Mouse (Mus musculus) cerebellum, adult 11 months (tissue): ENCODE data around the gene Alg12.

ENCODE experiments used
- DNase-seq: peaks from one replicate; pipeline ENCODE4 v3.0.0; 2022

The Alg12 gene

DNA sequence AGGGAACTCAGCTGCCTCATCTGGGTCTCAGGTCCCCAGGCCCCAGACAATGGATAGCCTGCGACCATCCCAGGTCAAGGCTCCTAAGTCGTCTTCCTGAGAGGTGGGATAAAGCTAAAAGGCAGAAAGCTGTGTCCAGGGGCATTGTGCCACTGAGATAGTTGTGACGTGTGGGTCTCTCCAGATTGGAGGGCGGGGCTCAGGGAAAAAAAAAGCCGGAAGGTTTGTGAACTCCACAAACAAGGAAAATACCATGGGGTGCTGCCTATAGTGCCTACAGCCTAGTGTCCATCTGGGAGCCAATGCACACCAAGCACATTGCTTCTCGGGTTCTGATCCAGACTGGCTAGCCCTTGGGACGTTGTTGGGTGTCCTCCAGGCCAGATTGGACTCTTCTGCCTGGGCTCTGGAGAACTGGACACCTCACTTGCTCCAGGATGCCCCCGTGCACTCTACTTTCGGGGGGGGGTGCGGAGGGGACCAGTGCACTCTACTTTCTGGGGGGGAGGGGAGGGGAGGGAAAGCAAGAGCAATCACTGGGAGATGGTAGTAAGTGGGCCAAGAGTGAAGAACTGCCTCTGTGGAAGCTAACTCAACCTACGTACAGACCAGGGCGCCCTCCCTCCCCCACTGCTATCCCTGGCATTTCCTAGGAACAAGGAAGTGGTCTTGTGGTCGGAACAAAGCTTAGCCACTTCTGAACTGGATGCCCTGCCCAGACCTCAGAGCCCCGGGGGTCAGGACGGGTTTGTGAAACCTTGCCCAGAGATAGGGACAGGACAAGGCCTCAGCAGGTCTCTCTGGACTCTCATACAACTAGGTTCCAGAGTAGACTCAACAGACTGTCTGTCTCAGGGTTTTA is 36.1 kb upstream of the Alg12 start:
- DNase-seq = no peak

DNA sequence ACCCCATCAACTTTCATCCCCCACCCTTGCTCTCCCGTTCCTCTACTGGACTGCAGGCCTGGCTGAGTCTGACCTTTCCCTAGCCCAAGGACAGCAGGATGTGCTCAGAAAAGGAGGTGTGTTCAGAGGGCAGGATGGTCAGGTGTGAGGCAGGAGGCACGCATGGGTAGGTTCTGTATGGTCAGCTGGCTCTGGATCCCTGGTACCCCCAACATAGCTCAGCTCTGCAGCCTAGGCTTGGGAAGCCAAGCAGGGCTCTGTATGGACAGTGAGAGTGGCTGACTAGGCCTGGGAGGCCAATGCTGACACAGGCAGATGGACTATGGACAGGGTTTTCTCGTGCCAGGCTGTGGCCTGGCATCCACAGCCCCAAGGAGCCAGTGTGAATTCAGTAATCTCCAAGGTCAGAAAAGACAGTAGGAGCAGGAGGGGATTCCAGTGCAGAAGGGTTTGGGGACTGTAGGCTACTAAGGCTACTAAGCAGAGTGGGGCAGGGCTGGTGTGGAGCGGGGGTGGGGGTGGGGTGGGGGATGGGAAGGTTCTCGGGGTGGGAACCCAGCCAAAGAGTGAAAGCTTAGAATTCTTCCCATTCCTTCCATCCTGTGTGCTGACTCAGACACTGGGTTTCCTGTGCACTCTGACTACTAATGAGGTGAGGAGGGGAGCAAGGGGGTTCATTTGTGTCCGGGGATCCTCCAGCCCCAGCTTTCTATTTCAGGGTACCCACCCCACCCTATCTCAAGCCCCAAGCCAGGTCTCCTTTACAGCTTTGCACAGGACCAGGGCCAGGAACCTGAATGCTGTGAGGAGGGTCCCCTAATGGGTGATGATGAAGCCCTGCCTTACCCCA is 35.2 kb upstream of the Alg12 start:
- DNase-seq = no peak

DNA sequence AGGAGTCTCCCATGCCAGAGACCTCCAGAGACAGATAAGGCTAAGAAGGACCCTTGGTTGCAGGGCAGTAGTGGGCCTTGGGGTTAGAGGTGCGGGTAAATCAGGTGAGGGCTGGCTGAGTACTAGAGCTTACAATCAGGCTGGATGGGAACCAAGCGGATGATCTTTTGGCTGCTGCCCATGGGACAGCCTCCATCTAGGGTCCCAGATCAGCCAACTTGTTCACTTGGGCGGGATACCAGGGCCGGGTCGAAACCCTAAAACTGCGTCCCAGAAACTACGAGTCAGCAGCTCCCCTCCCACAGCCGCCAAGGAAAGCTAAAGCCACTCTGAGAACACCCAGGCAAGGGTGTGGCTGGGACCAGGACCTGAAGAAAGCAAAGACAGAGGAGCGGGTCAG is 34.0 kb upstream of the Alg12 start:
- DNase-seq = no peak

GRCm38 (mm10) chr15:88851507-88852149 is 32.5 kb upstream of the Alg12 start:
- DNase-seq = no peak

DNA sequence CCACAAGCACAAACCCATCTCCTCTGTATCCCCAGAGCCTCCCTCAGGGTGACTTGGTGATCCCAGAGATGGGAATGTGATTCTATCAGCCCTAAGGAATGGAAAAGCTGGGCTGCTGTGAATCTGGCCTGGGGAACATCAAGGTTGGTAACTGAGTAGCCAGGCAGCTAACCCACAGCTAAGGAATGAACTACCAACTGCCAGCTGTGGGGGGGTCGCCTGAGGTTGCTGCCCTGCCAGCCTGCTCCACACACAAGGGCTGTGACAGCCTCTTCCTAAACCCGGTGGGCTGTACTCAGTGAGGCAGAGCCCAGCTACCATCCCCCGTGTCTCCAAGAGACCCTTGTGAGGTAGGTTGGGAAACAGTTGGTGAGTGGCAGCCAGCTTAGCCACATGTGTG is 32.0 kb upstream of the Alg12 start:
- no peak for DNase-seq

DNA sequence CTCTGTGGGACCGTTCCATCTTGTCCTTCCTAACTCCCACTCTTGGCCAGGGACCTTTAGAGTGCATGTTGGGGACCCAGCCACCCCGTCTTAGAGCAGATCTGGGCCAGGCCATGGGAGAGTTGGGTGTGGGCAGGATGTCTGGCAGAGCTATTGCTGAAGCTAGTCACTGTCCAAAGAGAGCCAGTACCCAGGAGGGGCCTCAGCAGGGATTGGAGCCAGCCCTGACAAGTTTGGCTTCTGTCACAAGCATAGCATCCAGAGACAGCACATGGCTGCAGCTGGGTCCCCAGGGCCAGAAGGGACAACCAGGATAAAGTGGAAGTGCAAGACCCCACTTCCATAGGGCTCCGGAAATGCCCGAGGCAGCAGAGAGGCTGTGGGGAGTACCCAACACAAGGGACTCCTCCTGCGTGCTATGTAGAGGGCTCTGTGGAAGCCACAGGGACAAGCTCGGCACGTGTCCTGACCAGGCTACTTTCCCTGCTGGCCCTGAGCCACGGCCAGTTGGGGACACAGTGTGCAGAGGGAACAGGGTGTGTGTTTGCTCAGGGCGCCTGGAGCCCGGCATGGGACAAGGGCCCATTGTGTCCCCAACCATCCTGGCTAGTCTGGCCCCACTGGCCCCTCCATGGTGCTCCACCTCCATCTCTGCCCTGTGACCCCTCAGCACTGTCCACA is 31.2 kb upstream of the Alg12 start:
- peak; percentile 83 for DNase-seq

DNA sequence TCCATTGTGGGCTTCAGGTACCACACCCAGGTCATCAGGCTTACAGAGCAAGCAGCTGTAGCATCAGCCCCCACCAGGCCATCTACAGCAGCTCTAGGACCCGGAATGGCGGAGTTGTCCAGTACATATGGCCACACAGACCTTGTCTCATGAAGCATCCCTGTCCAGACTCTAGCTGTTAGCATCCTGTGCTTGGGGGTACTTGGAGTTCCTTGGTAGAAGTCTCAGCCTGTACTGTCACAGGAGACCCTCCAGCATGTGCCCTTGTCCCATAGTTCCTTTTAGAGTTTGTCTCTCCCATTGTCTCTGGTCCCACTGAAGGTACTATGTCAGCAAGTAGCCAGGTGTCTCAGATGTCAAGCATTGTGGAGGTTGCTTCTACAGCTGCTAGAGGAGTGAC is 30.5 kb upstream of the Alg12 start:
- peak; percentile 18 for DNase-seq

DNA sequence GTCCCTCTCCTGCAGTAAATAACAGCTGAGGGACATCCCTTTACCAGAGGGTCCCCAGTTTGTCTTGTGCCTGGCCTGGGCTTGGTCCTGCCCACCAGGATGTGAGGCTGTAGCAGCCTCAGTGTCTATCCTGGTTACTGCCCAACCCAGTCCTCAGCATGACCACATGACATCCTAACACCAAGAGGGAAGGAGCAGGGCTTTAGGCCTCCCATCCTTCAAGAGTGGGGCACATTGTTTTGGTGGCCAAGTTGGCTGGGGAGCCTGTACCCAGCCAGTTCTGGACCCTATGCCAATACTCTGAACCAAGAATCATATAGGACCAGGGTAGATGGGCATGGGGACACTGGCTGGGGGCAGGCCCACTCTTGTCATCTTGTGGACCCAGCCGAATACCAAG is 29.5 kb upstream of the Alg12 start:
- DNase-seq = no peak

DNA sequence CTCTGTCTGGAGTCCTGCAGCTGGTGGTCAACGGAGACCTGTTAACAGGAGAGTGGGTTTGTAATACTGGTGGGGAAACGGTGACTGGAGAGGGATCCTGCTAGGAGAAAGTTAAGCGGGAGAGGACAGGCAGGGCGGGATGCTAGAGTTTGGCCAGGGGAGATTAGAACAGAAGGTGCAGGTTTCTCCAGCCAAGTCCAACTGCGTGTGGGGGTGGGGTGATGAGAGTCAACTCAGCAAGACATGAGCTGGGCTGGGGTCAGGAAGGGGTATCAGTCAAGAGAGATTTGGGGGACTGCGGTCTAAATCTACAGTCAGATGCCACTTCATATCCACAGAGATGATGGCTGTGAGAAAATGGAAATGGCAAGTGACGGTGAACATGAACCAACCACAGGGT is 25.8 kb upstream of the Alg12 start:
- no peak for DNase-seq

DNA sequence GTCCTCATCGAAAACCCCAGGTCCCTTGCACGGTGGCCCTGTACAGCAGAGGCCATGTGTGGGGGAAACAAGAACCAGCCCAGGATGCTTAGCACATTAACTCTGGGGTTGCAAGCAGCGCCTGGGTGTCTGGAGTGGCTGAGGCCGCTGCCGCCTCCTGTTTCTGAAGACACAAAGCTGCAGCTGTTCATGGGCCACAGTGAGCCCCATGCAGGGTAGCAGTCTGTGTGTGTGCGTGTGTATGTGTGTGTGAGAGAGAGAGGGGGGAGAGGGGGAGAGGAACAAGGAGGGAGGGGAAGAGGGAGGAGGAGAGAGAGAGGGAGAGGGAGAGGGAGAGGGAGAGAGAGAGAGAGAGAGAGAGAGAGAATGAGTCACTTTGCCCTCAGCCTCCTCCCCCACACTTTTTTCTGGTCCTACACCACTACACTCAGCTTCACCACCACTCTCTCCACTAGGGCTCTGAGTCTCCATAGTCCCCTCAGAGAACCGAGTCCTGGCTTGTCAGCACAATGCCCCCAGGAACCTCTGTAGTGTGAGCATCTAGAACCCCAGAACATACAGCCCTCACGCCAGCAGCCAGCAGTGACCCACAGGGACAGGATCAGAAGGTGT is 24.5 kb upstream of the Alg12 start:
- no peak for DNase-seq

- DNase-seq = no peak
These were observed 23.2 kb upstream of the Alg12 start for GRCm38 (mm10) chr15:88842300-88842673.

GRCm38 (mm10) chr15:88841580-88842299 is 22.6 kb upstream of the Alg12 start:
- peak; percentile 85 for DNase-seq

DNA sequence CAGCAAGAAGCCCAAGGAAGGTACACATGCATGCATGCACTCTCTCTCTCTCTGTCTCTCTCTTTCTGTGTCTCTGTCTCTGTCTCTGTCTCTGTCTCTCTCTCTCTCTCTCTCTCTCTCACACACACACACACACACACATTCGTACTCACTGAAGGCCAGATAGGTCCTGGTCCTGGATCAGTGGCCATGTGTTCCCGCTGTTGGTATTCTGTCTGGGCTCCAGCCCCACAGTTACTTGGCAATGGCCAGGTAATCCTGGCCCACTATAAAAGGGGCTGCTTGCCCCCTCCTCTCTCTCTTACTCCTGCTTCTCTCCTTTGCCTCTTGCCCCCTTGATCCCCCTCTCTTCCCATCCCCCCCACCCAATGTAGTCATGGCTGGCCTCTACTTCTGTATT is 22.0 kb upstream of the Alg12 start:
- DNase-seq = no peak

DNA sequence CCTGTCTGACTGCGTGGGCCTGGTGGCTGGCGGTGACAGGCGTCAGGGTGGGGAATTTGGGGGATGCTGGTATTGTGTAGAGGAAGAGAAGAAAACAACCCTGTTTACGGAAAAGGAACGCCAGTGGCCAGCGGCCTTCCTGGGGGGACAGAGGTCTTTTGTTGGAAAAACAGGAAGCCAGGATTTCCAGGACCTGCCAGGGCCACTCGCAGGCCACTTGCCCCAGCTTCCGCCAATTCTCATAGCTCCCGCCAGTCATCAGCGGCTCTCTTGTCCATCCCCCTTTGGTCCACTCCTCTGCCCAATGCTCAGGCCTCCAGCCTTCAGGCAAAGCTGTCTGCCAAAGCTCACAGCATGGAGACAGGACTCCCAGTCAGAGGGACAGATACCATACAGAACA is 21.0 kb upstream of the Alg12 start:
- DNase-seq = no peak

DNA sequence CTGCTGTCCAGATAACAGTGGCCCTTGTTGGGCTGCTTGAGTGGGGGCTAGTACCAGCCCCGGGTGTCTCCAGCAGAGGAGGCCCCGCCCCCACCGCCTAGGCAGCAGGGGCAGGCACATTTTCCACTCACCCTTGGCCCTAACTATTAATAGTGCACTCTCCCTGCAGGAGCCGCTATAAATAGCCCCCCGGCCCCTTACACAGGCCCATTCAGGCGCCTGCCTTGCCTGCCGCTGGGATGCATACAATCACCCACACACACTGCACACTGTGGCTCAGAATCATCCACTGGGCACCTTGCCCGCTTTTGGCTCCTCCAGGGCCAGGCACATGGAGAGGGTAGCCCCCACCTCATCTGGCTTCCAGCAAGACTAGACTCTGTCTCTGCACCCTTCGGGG is 20.2 kb upstream of the Alg12 start:
- DNase-seq = no peak

DNA sequence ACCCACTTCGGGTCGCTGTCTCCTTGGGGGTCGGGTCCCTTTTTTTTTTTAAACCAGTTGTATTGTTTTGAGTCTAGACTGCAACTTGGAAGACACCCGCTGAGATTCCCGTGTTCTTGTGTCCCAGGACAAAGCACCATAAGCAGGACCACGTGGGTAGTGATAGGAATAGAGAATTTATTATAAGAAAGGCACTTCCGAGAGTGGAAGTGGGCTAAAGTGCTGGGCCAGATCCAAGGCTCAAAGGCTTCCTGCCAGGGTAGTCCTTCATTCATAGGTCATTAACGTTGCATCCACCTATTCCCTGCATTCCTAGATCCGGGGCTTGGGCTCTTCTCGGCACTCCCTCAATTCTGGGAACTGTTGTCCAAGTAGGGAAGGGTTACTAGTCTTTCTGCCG is 18.9 kb upstream of the Alg12 start:
- no peak for DNase-seq

- DNase-seq = no peak
These were observed 18.2 kb upstream of the Alg12 start for GRCm38 (mm10) chr15:88837199-88837932.

- no peak for DNase-seq
These were observed 17.5 kb upstream of the Alg12 start for GRCm38 (mm10) chr15:88836571-88836970.

- DNase-seq = no peak
These were observed 16.9 kb upstream of the Alg12 start for GRCm38 (mm10) chr15:88836031-88836430.

GRCm38 (mm10) chr15:88832536-88832935 is 13.4 kb upstream of the Alg12 start:
- no peak for DNase-seq

GRCm38 (mm10) chr15:88831482-88831881 is 12.4 kb upstream of the Alg12 start:
- no peak for DNase-seq
